Mouse (Mus musculus) MEL (cell line): ENCODE data around the gene Btbd11. TPM values are rescaled to one million over a fixed set of nuclear protein-coding genes. Genes with fewer than 3 reads are reported as not detected.

Experiments
- DNase-seq: peaks from one replicate; pipeline ENCODE4 v3.0.0; 2011; ENCODE audit warnings: low read depth, low spot score
- H3K27ac ChIP-seq: 2 replicates; pipeline ENCODE4 v1.5.1; 2012; ENCODE audit warnings: low read depth, mild to moderate bottlenecking, control low read depth, low read length, moderate library complexity; ENCODE audit not compliant: control insufficient read depth
- H3K27me3 ChIP-seq, 2 experiments: fragments of 150-350 bp in 1 of 2; sonication (generic) in 1 of 2; 2 replicates each; pipeline ENCODE4 v1.6.1; 2012; ENCODE audit warnings: low read length in 2 of 2, mild to moderate bottlenecking in 2 of 2, improper control_type of control experiment in 1 of 2, moderate library complexity in 1 of 2; ENCODE audit not compliant: insufficient read depth in 2 of 2, control insufficient read depth in 1 of 2
- H3K36me3 ChIP-seq, 2 experiments: 2 replicates each; pipeline ENCODE4 v1.6.1; 2012 to 2014; ENCODE audit warnings: low read length in 2 of 2, improper control_type of control experiment in 1 of 2, inconsistent platforms in 1 of 2, mild to moderate bottlenecking in 1 of 2; ENCODE audit not compliant: insufficient read depth in 2 of 2, control insufficient read depth in 1 of 2
- H3K4me1 ChIP-seq, 2 experiments: fragments of 150-350 bp in 1 of 2; sonication (generic) in 1 of 2; 2 replicates each; pipeline ENCODE4 v1.6.1; 2012; ENCODE audit warnings: low read length in 2 of 2, improper control_type of control experiment in 1 of 2, mild to moderate bottlenecking in 1 of 2; ENCODE audit not compliant: insufficient read depth in 2 of 2, control insufficient read depth in 1 of 2
- H3K4me3 ChIP-seq, 2 experiments: fragments of 150-350 bp in 1 of 2; sonication (generic) in 1 of 2; 2 replicates each; pipeline ENCODE4 v1.5.1; 2012; ENCODE audit warnings: low read depth in 2 of 2, low read length in 2 of 2, mild to moderate bottlenecking in 2 of 2, moderate library complexity in 2 of 2, control low read depth in 1 of 2, improper control_type of control experiment in 1 of 2; ENCODE audit not compliant: control insufficient read depth in 1 of 2, insufficient read depth in 1 of 2
- H3K79me2 ChIP-seq: 2 replicates; pipeline ENCODE4 v1.6.1; 2012; ENCODE audit warnings: mild to moderate bottlenecking, low read length, moderate library complexity; ENCODE audit not compliant: control insufficient read depth, poor library complexity, insufficient read depth
- H3K9ac ChIP-seq: 2 replicates; pipeline ENCODE4 v1.6.1; 2012; ENCODE audit warnings: low read depth, mild to moderate bottlenecking, control low read depth, low read length, moderate library complexity; ENCODE audit not compliant: control insufficient read depth, poor library complexity, severe bottlenecking
- H3K9me3 ChIP-seq: fragments of 150-350 bp; sonication (generic); replicated peaks from 2 replicates; pipeline ENCODE4 v1.6.1; 2012; ENCODE audit warnings: mild to moderate bottlenecking, low read length, improper control_type of control experiment, moderate library complexity; ENCODE audit not compliant: insufficient read depth
- BHLHE40 ChIP-seq: IDR thresholded peaks from 2 replicates; pipeline ENCODE4 v1.6.1; 2012; ENCODE audit warnings: low read depth, mild to moderate bottlenecking, inconsistent platforms, low read length, improper control_type of control experiment, borderline replicate concordance
- CHD1 ChIP-seq: IDR thresholded peaks from 2 replicates; pipeline ENCODE4 v1.6.1; 2012; ENCODE audit warnings: low read depth, mild to moderate bottlenecking, inconsistent platforms, low read length, improper control_type of control experiment
- CTCF ChIP-seq, 3 experiments: IDR thresholded peaks in 2 of 3; conservative IDR thresholded peaks in 1 of 3; 2 replicates each; pipeline ENCODE4 v1.5.1; 2011 to 2012; ENCODE audit warnings: low read length in 3 of 3, low read depth in 2 of 3, mild to moderate bottlenecking in 2 of 3, improper control_type of control experiment in 1 of 3, inconsistent platforms in 1 of 3, mixed read lengths in 1 of 3, moderate library complexity in 1 of 3; ENCODE audit not compliant: control insufficient read depth in 1 of 3, insufficient read depth in 1 of 3, poor library complexity in 1 of 3, severe bottlenecking in 1 of 3
- ELF1 ChIP-seq: IDR thresholded peaks from 2 replicates; pipeline ENCODE4 v1.6.1; 2014; ENCODE audit warnings: low read depth, mild to moderate bottlenecking, inconsistent platforms, low read length, improper control_type of control experiment, moderate library complexity
- GATA1 ChIP-seq: IDR thresholded peaks from 2 replicates; pipeline ENCODE4 v1.6.1; 2011; ENCODE audit warnings: low read depth, low read length, improper control_type of control experiment
- HCFC1 ChIP-seq: IDR thresholded peaks from 2 replicates; pipeline ENCODE4 v1.6.1; 2012; ENCODE audit warnings: low read depth, mild to moderate bottlenecking, inconsistent platforms, low read length, improper control_type of control experiment, moderate library complexity
- KAT2A ChIP-seq: conservative IDR thresholded peaks from 2 replicates; pipeline ENCODE4 v1.6.1; 2012; ENCODE audit warnings: low read depth, low read length, improper control_type of control experiment, inconsistent platforms
- MAFK ChIP-seq: IDR thresholded peaks from 2 replicates; pipeline ENCODE4 v1.6.1; 2011; ENCODE audit warnings: low read depth, mild to moderate bottlenecking, low read length, improper control_type of control experiment, borderline replicate concordance
- MAX ChIP-seq: IDR thresholded peaks from 2 replicates; pipeline ENCODE4 v1.6.1; 2011; ENCODE audit warnings: low read length, improper control_type of control experiment
- MAZ ChIP-seq: IDR thresholded peaks from 2 replicates; pipeline ENCODE4 v1.6.1; 2012; ENCODE audit warnings: low read depth, mild to moderate bottlenecking, inconsistent platforms, low read length, improper control_type of control experiment
- MEF2A ChIP-seq: IDR thresholded peaks from 2 replicates; pipeline ENCODE4 v1.6.1; 2014; ENCODE audit warnings: low read depth, mild to moderate bottlenecking, inconsistent platforms, low read length, improper control_type of control experiment; ENCODE audit not compliant: poor library complexity, insufficient replicate concordance, severe bottlenecking; ENCODE audit errors: extremely low read depth
- MXI1 ChIP-seq: IDR thresholded peaks from 2 replicates; pipeline ENCODE4 v1.6.1; 2011; ENCODE audit warnings: mild to moderate bottlenecking, low read depth, low read length, improper control_type of control experiment
- NRF1 ChIP-seq: IDR thresholded peaks from 2 replicates; pipeline ENCODE4 v1.6.1; 2014; ENCODE audit warnings: low read depth, mild to moderate bottlenecking, inconsistent platforms, low read length, improper control_type of control experiment, moderate library complexity; ENCODE audit not compliant: poor library complexity, insufficient read depth, severe bottlenecking
- POLR2AphosphoS2 ChIP-seq: IDR thresholded peaks from 2 replicates; pipeline ENCODE4 v1.6.1; 2011; ENCODE audit warnings: low read length, improper control_type of control experiment
- POLR2AphosphoS5 ChIP-seq: IDR thresholded peaks from 2 replicates; pipeline ENCODE4 v1.6.1; 2012; ENCODE audit warnings: low read depth, borderline replicate concordance, mild to moderate bottlenecking, inconsistent platforms, low read length, moderate library complexity, mixed read lengths
- RAD21 ChIP-seq: IDR thresholded peaks from 2 replicates; pipeline ENCODE4 v1.6.1; 2011; ENCODE audit warnings: mild to moderate bottlenecking, low read depth, low read length, improper control_type of control experiment
- TAL1 ChIP-seq: IDR thresholded peaks from 2 replicates; pipeline ENCODE4 v1.6.1; 2012; ENCODE audit warnings: mild to moderate bottlenecking, inconsistent platforms, low read length, moderate library complexity, mixed read lengths
- UBTF ChIP-seq: IDR thresholded peaks from 2 replicates; pipeline ENCODE4 v1.6.1; 2012; ENCODE audit warnings: low read depth, mild to moderate bottlenecking, inconsistent platforms, low read length, improper control_type of control experiment, moderate library complexity, borderline replicate concordance; ENCODE audit not compliant: insufficient read depth
- USF1 ChIP-seq: IDR thresholded peaks from 2 replicates; pipeline ENCODE4 v1.6.1; 2014; ENCODE audit warnings: low read depth, mild to moderate bottlenecking, inconsistent platforms, low read length, improper control_type of control experiment, moderate library complexity
- ZC3H11A ChIP-seq: IDR thresholded peaks from 2 replicates; pipeline ENCODE4 v1.6.1; 2012; ENCODE audit warnings: low read depth, mild to moderate bottlenecking, inconsistent platforms, low read length, improper control_type of control experiment
- ZNF384 ChIP-seq: IDR thresholded peaks from 2 replicates; pipeline ENCODE4 v1.6.1; 2012; ENCODE audit warnings: low read depth, mild to moderate bottlenecking, inconsistent platforms, low read length, improper control_type of control experiment
- polyA plus RNA-seq, 2 experiments: library from polyadenylated mRNA; stranded (reverse) in 1 of 2; unstranded in 1 of 2; fragments of >175 nt in 1 of 2; fragments of >200 nt in 1 of 2; gene quantifications; 2 replicates each; pipeline versions ENCODE4 v1.2.1 to v1.2.4; 2012; ENCODE audit warnings: low replicate concordance in 2 of 2, low read depth in 1 of 2; ENCODE audit not compliant: insufficient read length in 2 of 2, insufficient read depth in 1 of 2, missing spikeins in 1 of 2
- total RNA-seq: library from RNA; depleted of rRNA; stranded (reverse); fragments of 300-350 nt; gene quantifications from 2 replicates; pipeline ENCODE4 v1.2.3, GENCODE M21; 2012

Gene Btbd11
- total and polyA plus RNA-seq, 3 experiments = not detected

- DNase-seq = no peak
- no peak for TF ChIP-seq UBTF
- no peak for TF ChIP-seq ZNF384
- no peak for TF ChIP-seq MAFK
- no peak for TF ChIP-seq TAL1
- TF ChIP-seq POLR2AphosphoS2 = no peak
- no peak for TF ChIP-seq POLR2AphosphoS5
- no peak for TF ChIP-seq CTCF (IDR thresholded peaks at IDR 0.05 in 2 of 3, conservative IDR thresholded peaks at IDR 0.05 in 1 of 3; ENCODE audit: control insufficient read depth in 1 of 3, insufficient read depth in 1 of 3, low read depth in 2 of 3, low read length in 3 of 3, poor library complexity in 1 of 3, severe bottlenecking in 1 of 3)
- TF ChIP-seq BHLHE40 = no peak
- no peak for TF ChIP-seq MAX
- no peak for TF ChIP-seq KAT2A
- no peak for TF ChIP-seq GATA1
- no peak for TF ChIP-seq CHD1
- no peak for TF ChIP-seq HCFC1
- no peak for TF ChIP-seq RAD21
- TF ChIP-seq MAZ = no peak
- TF ChIP-seq ZC3H11A = no peak
- no peak for TF ChIP-seq NRF1
- TF ChIP-seq MEF2A = no peak
- Histone ChIP-seq H3K79me2 (no peaks in the 10 kb centered on the region), H3K27me3 (no peaks in the 10 kb centered on the region), H3K9ac (no peak overlapping the region), H3K27ac (no peak overlapping the region), H3K36me3 (no peaks in the 10 kb centered on the region), H3K4me3 (no peak overlapping the region), H3K9me3 (no peaks in the 10 kb centered on the region), H3K4me1 (no peaks in the 10 kb centered on the region)
Measured at GRCm38 (mm10) chr10:85482480-85482879, 95.9 kb downstream of the Btbd11 start.

- Histone ChIP-seq H3K9ac (no peak overlapping the region), H3K4me1 (no peaks in the 10 kb centered on the region), H3K36me3 (no peaks in the 10 kb centered on the region), H3K4me3 (no peak overlapping the region), H3K27me3 (no peaks in the 10 kb centered on the region), H3K79me2 (no peaks in the 10 kb centered on the region), H3K27ac (no peak overlapping the region), H3K9me3 (no peaks in the 10 kb centered on the region)
- TF ChIP-seq ZC3H11A (no peak), MXI1 (no peak), ELF1 (no peak), USF1 (no peak)
- no peak for DNase-seq
Measured at GRCm38 (mm10) chr10:85486456-85486855, 99.8 kb downstream of the Btbd11 start.
